10 mouse cellular contexts compared by ENCODE assay signal in genomic region chr7:44351881-44352749, GRCm38 (mm10). TPM values are rescaled to one million over a fixed set of nuclear protein-coding genes. Genes with fewer than 3 reads are reported as not detected.
A peak's percentile ranks its signal among the peaks of the same experiment; 100 is the strongest.
DNase-seq lines count a peak whose midpoint lies in the region; ATAC-seq and TF ChIP-seq lines count a peak whose summit lies in the region.
"Had no signal": no experiment of that assay in that cellular context is flagged by ENCODE, and none has a peak within 500 bp of the region (broad histone marks: within the 10 kb centered on the region; RNA-seq: fewer than 3 reads in every experiment).

No protein-coding gene starts in this region.

- H3K27ac ChIP-seq in kidney, embryonic 15.5 days = no peak overlapping the region
- no peak overlapping the region for H3K27ac ChIP-seq in forebrain, embryonic 13.5 days
- H3K27ac ChIP-seq in midbrain, embryonic 11.5 days (ENCODE audit: low read depth, low read length) = no peak overlapping the region
- H3K27ac ChIP-seq in gastrocnemius, adult 2 months = no peak overlapping the region

- no peak for TF ChIP-seq CTCF in gastrocnemius, adult 2 months (IDR thresholded peaks at IDR 0.05)

- no peaks in the 10 kb centered on the region for H3K9me3 ChIP-seq in kidney, embryonic 15.5 days (replicated peaks)
- no peaks in the 10 kb centered on the region for H3K9me3 ChIP-seq in forebrain, embryonic 13.5 days (replicated peaks)
- H3K9me3 ChIP-seq in midbrain, embryonic 11.5 days (ENCODE audit: control insufficient read depth, low read length) = no peaks in the 10 kb centered on the region

- H3K4me2 ChIP-seq in kidney, embryonic 15.5 days = peak overlapping the region; percentile 63
- H3K4me2 ChIP-seq in forebrain, embryonic 13.5 days = peak overlapping the region; percentile 56
- peak overlapping the region; percentile 26; the same call in 1 of the 2 replicates for H3K4me2 ChIP-seq in midbrain, embryonic 11.5 days

- DNase-seq in kidney, adult 9 months = no peak
- peak; percentile 21 for DNase-seq in MN1 (ENCODE audit: low spot score)
- peak; percentile 90 for DNase-seq in midbrain, embryonic 11.5 days (ENCODE audit: low spot score, missing footprints)
- no peak for DNase-seq in gastrocnemius, adult 2 months
- no peak for DNase-seq in frontal cortex, postnatal 25 days (ENCODE audit: low spot score in 2 of 2)

- H3K9ac ChIP-seq in kidney, embryonic 15.5 days = no peak overlapping the region
- H3K9ac ChIP-seq in forebrain, embryonic 13.5 days = peak overlapping the region; percentile 45; the same call in 1 of the 2 replicates
- H3K9ac ChIP-seq in midbrain, embryonic 11.5 days (ENCODE audit: low read length) = no peak overlapping the region

- H3K27me3 ChIP-seq in kidney, embryonic 15.5 days = peaks cover 95% of the 10 kb centered on the region
- H3K27me3 ChIP-seq in forebrain, embryonic 13.5 days = peaks cover 80% of the 10 kb centered on the region
- peaks cover 66% of the 10 kb centered on the region for H3K27me3 ChIP-seq in midbrain, embryonic 11.5 days (ENCODE audit: control insufficient read depth, insufficient read depth, low read length)

- intact Hi-C loops in gastrocnemius, adult 2 months (cut with DNase I) = loop anchor here (1.0 kb wide), 1 partner anchor 90 kb away; no protein-coding TSS in a partner anchor

- peaks cover 50% of the 10 kb centered on the region for H3K4me1 ChIP-seq in kidney, embryonic 15.5 days
- peaks cover 46% of the 10 kb centered on the region for H3K4me1 ChIP-seq in forebrain, embryonic 13.5 days
- H3K4me1 ChIP-seq in midbrain, embryonic 11.5 days (ENCODE audit: control insufficient read depth, insufficient read depth, low read length) = peaks cover 36% of the 10 kb centered on the region

- peak overlapping the region; percentile 32 for H3K4me3 ChIP-seq in kidney, embryonic 15.5 days (replicated peaks)
- peak overlapping the region; percentile 18 for H3K4me3 ChIP-seq in forebrain, embryonic 13.5 days
- H3K4me3 ChIP-seq in midbrain, embryonic 11.5 days (ENCODE audit: low read depth, low read length) = peak overlapping the region; percentile 15
- no peak overlapping the region for H3K4me3 ChIP-seq in gastrocnemius, adult 2 months

- ATAC-seq in kidney, embryonic 15.5 days (replicated peaks; ENCODE audit: low FRiP score) = no peak
- ATAC-seq in forebrain, embryonic 13.5 days = no peak
- peak; percentile 15 for ATAC-seq in midbrain, embryonic 11.5 days (ENCODE audit: low FRiP score)

- 4% methylated on average over 71 of the region's 71 CpGs for WGBS in kidney, embryonic 15.5 days
- 3% methylated on average over 62 of the region's 71 CpGs for WGBS in forebrain, embryonic 13.5 days
- WGBS in midbrain, embryonic 11.5 days = 4% methylated on average over 58 of the region's 71 CpGs

- no peaks in the 10 kb centered on the region for H3K36me3 ChIP-seq in kidney, embryonic 15.5 days
- H3K36me3 ChIP-seq in forebrain, embryonic 13.5 days (ENCODE audit: poor library complexity, severe bottlenecking) = peaks cover 8% of the 10 kb centered on the region; the same call in 1 of the 2 replicates
- no peaks in the 10 kb centered on the region for H3K36me3 ChIP-seq in midbrain, embryonic 11.5 days (ENCODE audit: control insufficient read depth, insufficient read depth, low read length)

RNA-seq across cellular contexts. Expression of gene Syt3, which starts 31.8 kb away (rescaled TPM):
- polyA plus RNA-seq in kidney, embryonic 15.5 days (2015; fragmentation: Nextera tagmentation; extraction: Ambion mirVana) = 2.4 and 2.5 TPM in 2 replicates
- 10.1 and 10.6 TPM in 2 replicates for polyA plus RNA-seq in forebrain, embryonic 13.5 days (2015; fragmentation: Nextera tagmentation; extraction: Ambion mirVana)
- 1.5 and 2.1 TPM in 2 replicates for polyA plus RNA-seq in midbrain, embryonic 11.5 days (2014; fragmentation: Nextera tagmentation; extraction: Ambion mirVana)
- total RNA-seq in gastrocnemius, adult 2 months (2021) = 1 to 10 TPM; 2.3 to 3.6 TPM
- total RNA-seq: neutrophil, adult 5-6 weeks had no signal

RNA-seq across cellular contexts. Expression of gene 1700008O03Rik, which starts 33.5 kb away (rescaled TPM):
- polyA plus RNA-seq in kidney, embryonic 15.5 days (2015; fragmentation: Nextera tagmentation; extraction: Ambion mirVana) = 1.1 TPM in 2 replicates
- 0.59 and 1.1 TPM in 2 replicates for polyA plus RNA-seq in forebrain, embryonic 13.5 days (2015; fragmentation: Nextera tagmentation; extraction: Ambion mirVana)
- 0.31 and 1.1 TPM in 2 replicates for polyA plus RNA-seq in midbrain, embryonic 11.5 days (2014; fragmentation: Nextera tagmentation; extraction: Ambion mirVana)
- total RNA-seq in gastrocnemius, adult 2 months (2021) = not detected
- total RNA-seq: gastrocnemius, postnatal 4 days; liver, adult 2 months; neutrophil, adult 5-6 weeks had no signal

RNA-seq across cellular contexts. Expression of gene Shank1, which starts 42.1 kb away (rescaled TPM):
- 1.6 and 2.5 TPM in 2 replicates for polyA plus RNA-seq in kidney, embryonic 15.5 days (2015; fragmentation: Nextera tagmentation; extraction: Ambion mirVana)
- polyA plus RNA-seq in forebrain, embryonic 13.5 days (2015; fragmentation: Nextera tagmentation; extraction: Ambion mirVana) = 13.2 and 15.1 TPM in 2 replicates
- polyA plus RNA-seq in midbrain, embryonic 11.5 days (2014; fragmentation: Nextera tagmentation; extraction: Ambion mirVana) = 3.4 TPM in 2 replicates
- under 1 TPM; 0.31 to 0.59 TPM for total RNA-seq in gastrocnemius, adult 2 months (2021)
- total RNA-seq: liver, adult 2 months had no signal

RNA-seq across cellular contexts. Expression of gene Clec11a, which starts 45.4 kb away (rescaled TPM):
- polyA plus RNA-seq in kidney, embryonic 15.5 days (2015; fragmentation: Nextera tagmentation; extraction: Ambion mirVana) = 6.0 and 7.0 TPM in 2 replicates
- 3.0 and 3.4 TPM in 2 replicates for polyA plus RNA-seq in forebrain, embryonic 13.5 days (2015; fragmentation: Nextera tagmentation; extraction: Ambion mirVana)
- polyA plus RNA-seq in midbrain, embryonic 11.5 days (2014; fragmentation: Nextera tagmentation; extraction: Ambion mirVana) = 2.2 and 3.4 TPM in 2 replicates
- total RNA-seq in gastrocnemius, adult 2 months (2021) = 1 to 10 TPM in 1 of 2 experiments, under 1 TPM in 1; 0.59 to 2.2 TPM

Comparison
In these comparisons a context has a peak if more than half of its experiments do, and no peak if none do; other contexts are left out.
1. DNase-seq: peak in MN1 (single experiment) and midbrain, embryonic 11.5 days (single experiment); none in kidney, adult 9 months (single experiment), gastrocnemius, adult 2 months (single experiment) and frontal cortex, postnatal 25 days (0 of 2).
2. Peak in every context shown above with its lines, with median percentiles within 50 percentile points of each other: H3K4me2 ChIP-seq.